Mouse (Mus musculus): ENCODE results near the gene Nfrkb.

DNA sequence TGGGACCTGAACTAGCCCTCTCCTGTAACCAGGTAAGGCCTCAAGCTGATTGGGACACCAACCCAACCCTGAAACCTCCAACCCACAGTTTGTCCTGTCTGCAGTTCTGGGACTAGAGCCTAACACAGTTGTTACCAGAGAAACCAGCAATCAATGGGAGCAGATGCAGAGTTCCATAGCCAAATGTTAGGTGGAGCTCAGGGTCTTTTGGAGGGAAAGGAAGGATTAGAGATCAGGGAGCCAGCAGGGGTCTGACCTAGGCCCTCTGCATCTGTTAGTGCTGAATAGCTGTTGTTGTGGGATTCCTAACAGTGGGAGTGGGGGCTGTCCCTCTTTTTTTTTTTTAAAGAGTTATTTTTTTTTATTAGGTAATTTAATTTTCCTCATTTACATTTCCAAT, 9.3 kb upstream of the Nfrkb start:
- TF ChIP-seq CTCF (IDR thresholded peaks at IDR 0.05; ENCODE audit: borderline replicate concordance, insufficient read depth, low read depth, low read length) (no peak), POLR2A (IDR thresholded peaks at IDR 0.05; ENCODE audit: borderline replicate concordance, insufficient read depth, low read length) (no peak)

Measured in cerebellum, adult 2 months (tissue).